Mouse (Mus musculus) liver, postnatal 0 days (tissue): Measurements from ENCODE around the gene Ciz1.

Source experiments
- CTCF ChIP-seq: sonication (generic); IDR thresholded peaks from 2 replicates; pipeline ENCODE4 v1.5.1; 2016; ENCODE audit warnings: antibody characterized with exemption, low read depth
- EP300 ChIP-seq: IDR thresholded peaks from 2 replicates; pipeline ENCODE4 v1.6.1; 2016; ENCODE audit warnings: antibody characterized with exemption, low read depth, mild to moderate bottlenecking

GRCm38 (mm10) chr2:32317791-32318417 lies 34.2 kb upstream of the Ciz1 start:
- TF ChIP-seq CTCF (no peak), EP300 (no peak)
